ENCODE assay signal across 12 mouse cellular contexts in genomic region chr9:14111713-14112112, GRCm38 (mm10).
"Had no signal": no experiment of that assay in that cellular context is flagged by ENCODE, and none has a peak within 500 bp of the region (broad histone marks: within the 10 kb centered on the region; RNA-seq: fewer than 3 reads in every experiment).

No protein-coding gene starts in this region.

- H3K9me3 ChIP-seq: limb, embryonic 13.5 days had no signal

- DNase-seq: kidney, adult 11 months; kidney, adult 9 months; kidney, postnatal 36 days; left cerebral cortex, postnatal 4 days; lung, adult 18-20 months; lung, postnatal 36 days; thymus, adult 18-20 months; thymus, postnatal 14 days had no signal

- H3K9ac ChIP-seq: limb, embryonic 13.5 days; liver, embryonic 14.5 days had no signal

- H3K4me2 ChIP-seq: limb, embryonic 13.5 days had no signal

- H3K27ac ChIP-seq: kidney, postnatal 0 days; limb, embryonic 13.5 days; liver, embryonic 14.5 days had no signal

- ATAC-seq: lung, postnatal 0 days had no signal

- H3K4me3 ChIP-seq: limb, embryonic 13.5 days had no signal

- H3K36me3 ChIP-seq: limb, embryonic 13.5 days had no signal

- H3K27me3 ChIP-seq: limb, embryonic 13.5 days had no signal
